Mouse (Mus musculus): Measurements from ENCODE around the gene Hrh3. TPM values are rescaled to one million over a fixed set of nuclear protein-coding genes. Genes with fewer than 3 reads are reported as not detected.

Hrh3 gene
- polyA plus RNA-seq, 1 experiment from 2014 or later = not detected

- 90% methylated on average over 4 of the region's 4 CpGs for WGBS
- no peak overlapping the region for H3K4me3 ChIP-seq (replicated peaks; ENCODE audit: low read depth, low read length)
These were observed 16.8 kb downstream of the Hrh3 start for GRCm38 (mm10) chr2:180087472-180087871.

GRCm38 (mm10) chr2:180086637-180087027, 17.7 kb downstream of the Hrh3 start:
- H3K27me3 ChIP-seq (ENCODE audit: insufficient read depth, low read length) = no peaks in the 10 kb centered on the region
- no peak overlapping the region for H3K4me3 ChIP-seq (replicated peaks; ENCODE audit: low read depth, low read length)
- 0 out of 2 replicates have a peak, but pooled peaks have one; percentile 5 for ATAC-seq (replicated peaks; ENCODE audit: low FRiP score, low read depth)
- no peak for DNase-seq (ENCODE audit: low spot score)
- H3K4me1 ChIP-seq (replicated peaks; ENCODE audit: insufficient read depth, low read length) = no peaks in the 10 kb centered on the region
- no peak overlapping the region for H3K9ac ChIP-seq (ENCODE audit: low read depth, low read length)
- H3K27ac ChIP-seq = no peak overlapping the region
- H3K4me2 ChIP-seq (ENCODE audit: low read length) = no peak overlapping the region
- H3K9me3 ChIP-seq (replicated peaks; ENCODE audit: low read length) = no peaks in the 10 kb centered on the region
- no peak for TF ChIP-seq CTCF (IDR thresholded peaks at IDR 0.05; ENCODE audit: low read depth)
- 0 out of 2 replicates have a peak, but pooled peaks cover 4% of the 10 kb centered on the region for H3K36me3 ChIP-seq (ENCODE audit: insufficient read depth, low read length)
- 81% methylated on average over 5 of the region's 5 CpGs for WGBS

More at GRCm38 (mm10) chr2:180087472-180087871, 16.8 kb downstream of the Hrh3 start:
- Histone ChIP-seq H3K36me3 (ENCODE audit: insufficient read depth, low read length) (0 out of 2 replicates have a peak, but pooled peaks cover 4% of the 10 kb centered on the region), H3K27ac (no peak overlapping the region), H3K4me2 (ENCODE audit: low read length) (no peak overlapping the region), H3K4me1 (replicated peaks; ENCODE audit: insufficient read depth, low read length) (no peaks in the 10 kb centered on the region), H3K9me3 (replicated peaks; ENCODE audit: low read length) (no peaks in the 10 kb centered on the region), H3K27me3 (ENCODE audit: insufficient read depth, low read length) (no peaks in the 10 kb centered on the region), H3K9ac (ENCODE audit: low read depth, low read length) (no peak overlapping the region)
- ATAC-seq (replicated peaks; ENCODE audit: low FRiP score, low read depth) (no peak), DNase-seq (ENCODE audit: low spot score) (no peak)
- TF ChIP-seq CTCF (IDR thresholded peaks at IDR 0.05; ENCODE audit: low read depth) = peak; percentile 30; the same call in 1 of the 2 replicates

DNA sequence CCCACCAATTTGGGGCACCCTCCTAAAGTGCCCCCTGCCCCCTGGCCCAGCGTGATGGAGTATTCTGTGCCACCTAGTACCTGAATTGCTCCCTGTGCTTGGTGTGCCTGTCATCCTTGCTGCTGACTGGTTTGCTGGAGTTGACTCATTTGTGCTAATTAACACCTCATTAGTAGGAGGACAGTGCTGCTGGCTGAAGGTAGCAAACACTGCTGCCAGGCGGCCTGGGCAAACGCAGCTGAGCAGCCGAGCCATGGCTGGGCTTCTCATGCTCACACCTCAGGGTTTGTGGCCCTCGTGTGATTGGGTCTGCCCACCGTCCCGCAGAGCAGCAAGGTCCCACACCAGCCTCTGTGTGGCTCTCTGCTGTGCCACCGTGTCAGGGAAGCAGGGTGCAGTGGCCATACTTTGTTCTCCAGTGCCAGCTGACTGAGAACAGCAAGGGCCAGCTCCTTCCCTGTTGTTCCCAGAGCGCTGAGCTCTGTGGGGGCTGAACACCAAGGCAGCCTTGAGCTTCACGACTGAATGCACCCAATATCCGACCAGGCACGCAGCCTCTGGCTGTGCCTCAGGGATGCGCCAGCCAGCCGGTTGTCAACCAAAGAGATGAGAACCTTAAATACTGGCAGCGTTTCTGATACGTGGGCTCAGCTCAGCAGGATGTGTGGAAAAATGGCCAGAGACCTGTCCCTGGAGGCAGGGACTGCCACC, 18.2 kb downstream of the Hrh3 start:
- Histone ChIP-seq H3K9ac (ENCODE audit: low read depth, low read length) (no peak overlapping the region), H3K27me3 (ENCODE audit: insufficient read depth, low read length) (no peaks in the 10 kb centered on the region), H3K4me3 (replicated peaks; ENCODE audit: low read depth, low read length) (no peak overlapping the region), H3K9me3 (replicated peaks; ENCODE audit: low read length) (no peaks in the 10 kb centered on the region), H3K4me2 (ENCODE audit: low read length) (no peak overlapping the region), H3K36me3 (ENCODE audit: insufficient read depth, low read length) (0 out of 2 replicates have a peak, but pooled peaks cover 4% of the 10 kb centered on the region), H3K27ac (no peak overlapping the region), H3K4me1 (replicated peaks; ENCODE audit: insufficient read depth, low read length) (no peaks in the 10 kb centered on the region)
- no peak for TF ChIP-seq CTCF (IDR thresholded peaks at IDR 0.05; ENCODE audit: low read depth)
- ATAC-seq (replicated peaks; ENCODE audit: low FRiP score, low read depth) (0 out of 2 replicates have a peak, but pooled peaks have one; percentile 12), DNase-seq (ENCODE audit: low spot score) (no peak)
- WGBS = 51% methylated on average over 16 of the region's 16 CpGs

DNA sequence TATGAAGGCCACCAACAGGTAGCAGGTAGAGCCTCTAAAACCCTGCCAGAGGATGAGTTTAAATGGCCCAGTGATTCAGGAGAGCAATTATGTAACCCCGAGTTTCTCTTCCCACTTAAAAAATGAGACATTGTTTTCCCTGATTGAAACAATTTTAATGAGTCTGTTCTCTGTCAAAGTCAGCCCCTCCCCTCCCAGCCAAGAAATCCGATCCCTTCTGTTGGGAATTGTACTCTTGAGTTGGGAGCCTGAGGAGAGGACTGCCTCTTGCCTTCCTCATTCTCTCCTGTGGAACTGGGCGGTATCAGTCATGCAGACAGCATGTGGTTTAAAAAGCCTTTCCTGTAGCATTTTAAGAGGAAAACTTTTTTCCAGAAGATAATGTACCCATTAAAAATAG, 19.7 kb downstream of the Hrh3 start:
- no peak overlapping the region for H3K9ac ChIP-seq (ENCODE audit: low read depth, low read length)
- no peak overlapping the region for H3K4me2 ChIP-seq (ENCODE audit: low read length)
- H3K4me1 ChIP-seq (replicated peaks; ENCODE audit: insufficient read depth, low read length) = no peaks in the 10 kb centered on the region
- peak; percentile 44 for DNase-seq (ENCODE audit: low spot score)
- H3K27me3 ChIP-seq (ENCODE audit: insufficient read depth, low read length) = no peaks in the 10 kb centered on the region
- no peak overlapping the region for H3K27ac ChIP-seq
- no peak for TF ChIP-seq CTCF (IDR thresholded peaks at IDR 0.05; ENCODE audit: low read depth)
- no peaks in the 10 kb centered on the region for H3K9me3 ChIP-seq (replicated peaks; ENCODE audit: low read length)
- no peak overlapping the region for H3K4me3 ChIP-seq (replicated peaks; ENCODE audit: low read depth, low read length)
- 0 out of 2 replicates have a peak, but pooled peaks cover 4% of the 10 kb centered on the region for H3K36me3 ChIP-seq (ENCODE audit: insufficient read depth, low read length)
- no peak for ATAC-seq (replicated peaks; ENCODE audit: low FRiP score, low read depth)
- 26% methylated on average over 3 of the region's 3 CpGs for WGBS

GRCm38 (mm10) chr2:180083063-180083462, 21.2 kb downstream of the Hrh3 start:
- no peak overlapping the region for H3K27ac ChIP-seq
- no peak for DNase-seq (ENCODE audit: low spot score)
- 69% methylated on average over 10 of the region's 10 CpGs for WGBS
- no peaks in the 10 kb centered on the region for H3K27me3 ChIP-seq (ENCODE audit: insufficient read depth, low read length)
- TF ChIP-seq CTCF (IDR thresholded peaks at IDR 0.05; ENCODE audit: low read depth) = no peak
- 0 out of 2 replicates have a peak, but pooled peaks cover 6% of the 10 kb centered on the region for H3K36me3 ChIP-seq (ENCODE audit: insufficient read depth, low read length)
- H3K4me3 ChIP-seq (replicated peaks; ENCODE audit: low read depth, low read length) = no peak overlapping the region
- no peak overlapping the region for H3K4me2 ChIP-seq (ENCODE audit: low read length)
- no peaks in the 10 kb centered on the region for H3K9me3 ChIP-seq (replicated peaks; ENCODE audit: low read length)
- no peak overlapping the region for H3K9ac ChIP-seq (ENCODE audit: low read depth, low read length)
- ATAC-seq (replicated peaks; ENCODE audit: low FRiP score, low read depth) = no peak
- no peaks in the 10 kb centered on the region for H3K4me1 ChIP-seq (replicated peaks; ENCODE audit: insufficient read depth, low read length)

DNA sequence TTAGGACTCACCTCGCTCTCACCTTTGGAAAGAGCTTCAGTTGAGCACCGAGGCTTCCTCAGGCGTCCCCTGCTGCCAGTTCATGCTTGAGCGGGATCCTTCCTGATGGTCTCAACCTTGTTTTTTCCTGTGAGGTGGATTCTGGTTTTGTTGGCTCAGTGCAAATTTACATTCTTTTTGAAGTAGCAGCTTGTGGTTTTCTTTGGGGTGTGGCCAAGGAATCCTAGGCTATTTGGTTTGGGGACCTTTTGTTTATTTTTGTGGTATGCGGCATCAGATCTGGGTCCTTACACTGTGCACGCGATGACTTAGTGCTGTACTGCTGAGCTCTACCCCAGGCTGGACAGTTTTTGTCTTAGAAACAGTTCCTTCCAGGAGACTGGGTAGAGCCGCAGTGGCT, 23.6 kb downstream of the Hrh3 start:
- DNase-seq (ENCODE audit: low spot score) = no peak

More for the DNA sequence above, 23.6 kb downstream of the Hrh3 start:
- no peak for TF ChIP-seq CTCF (IDR thresholded peaks at IDR 0.05; ENCODE audit: low read depth)
- H3K27ac ChIP-seq = no peak overlapping the region
- no peak overlapping the region for H3K9ac ChIP-seq (ENCODE audit: low read depth, low read length)
- no peak overlapping the region for H3K4me2 ChIP-seq (ENCODE audit: low read length)
- H3K4me1 ChIP-seq (replicated peaks; ENCODE audit: insufficient read depth, low read length) = no peaks in the 10 kb centered on the region
- ATAC-seq (replicated peaks; ENCODE audit: low FRiP score, low read depth) = no peak
- 71% methylated on average over 8 of the region's 8 CpGs for WGBS
- H3K4me3 ChIP-seq (replicated peaks; ENCODE audit: low read depth, low read length) = no peak overlapping the region
- no peaks in the 10 kb centered on the region for H3K9me3 ChIP-seq (replicated peaks; ENCODE audit: low read length)
- no peaks in the 10 kb centered on the region for H3K27me3 ChIP-seq (ENCODE audit: insufficient read depth, low read length)
- H3K36me3 ChIP-seq (ENCODE audit: insufficient read depth, low read length) = 0 out of 2 replicates have a peak, but pooled peaks cover 6% of the 10 kb centered on the region
